Mouse (Mus musculus): ENCODE data around the gene Myo1f.

The Myo1f gene

GRCm38 (mm10) chr17:33639743-33640142 is 84.2 kb downstream of the Myo1f start:
- in situ Hi-C loops (cut with MboI; ENCODE audit: unreplicated experiment in 2 of 2): no loop called here

GRCm38 (mm10) chr17:33644068-33644467 is 88.6 kb downstream of the Myo1f start:
- in situ Hi-C loops (cut with MboI; ENCODE audit: unreplicated experiment in 2 of 2): no loop called here

DNA sequence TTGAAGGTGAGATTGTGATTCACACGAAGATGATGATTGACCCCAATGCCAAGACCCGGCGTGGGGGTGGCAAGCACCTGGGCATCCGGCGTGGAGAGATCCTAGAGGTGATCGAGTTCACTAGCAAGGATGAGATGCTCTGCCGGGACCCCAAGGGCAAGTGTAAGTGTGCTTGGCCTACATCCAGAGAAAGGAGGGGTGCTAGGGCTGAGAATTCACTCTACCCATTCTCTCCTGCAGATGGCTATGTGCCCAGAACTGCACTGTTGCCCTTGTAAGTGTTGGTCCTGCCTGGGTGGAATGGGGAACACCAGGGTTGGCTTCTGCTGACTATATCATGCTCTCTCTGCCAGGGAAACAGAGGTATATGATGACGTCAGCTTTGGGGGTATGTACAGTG is 89.6 kb downstream of the Myo1f start:
- in situ Hi-C loops (cut with MboI; ENCODE audit: unreplicated experiment in 2 of 2): no loop called here

GRCm38 (mm10) chr17:33649781-33650475 is 94.4 kb downstream of the Myo1f start:
- in situ Hi-C loops (cut with MboI; ENCODE audit: unreplicated experiment in 2 of 2): no loop called here
